26 mouse cellular contexts compared by ENCODE assay signal in genomic region chr7:81575606-81576005, GRCm38 (mm10). TPM values are rescaled to one million over a fixed set of nuclear protein-coding genes. Genes with fewer than 3 reads are reported as not detected.
A peak's percentile ranks its signal among the peaks of the same experiment; 100 is the strongest.
DNase-seq lines count a peak whose midpoint lies in the region; ATAC-seq and TF ChIP-seq lines count a peak whose summit lies in the region.
"Had no signal": no experiment of that assay in that cellular context is flagged by ENCODE, and none has a peak within 500 bp of the region (broad histone marks: within the 10 kb centered on the region; RNA-seq: fewer than 3 reads in every experiment).

No protein-coding gene starts in this region.

- no peak overlapping the region for H3K4me3 ChIP-seq in heart, adult 2 months
- no peak overlapping the region for H3K4me3 ChIP-seq in liver, embryonic 11.5 days (ENCODE audit: low read depth, low read length)
- H3K4me3 ChIP-seq in embryonic facial prominence, embryonic 10.5 days: no peak overlapping the region
- H3K4me3 ChIP-seq in liver, postnatal 0 days (ENCODE audit: low read depth, low read length): no peak overlapping the region
- no peak overlapping the region for H3K4me3 ChIP-seq in kidney, adult 2 months (ENCODE audit: insufficient read depth, low read depth, low read length)
- H3K4me3 ChIP-seq: embryonic facial prominence, embryonic 12.5 days; embryonic facial prominence, embryonic 15.5 days; gastrocnemius, adult 2 months; hindbrain, embryonic 10.5 days; hindbrain, embryonic 13.5 days had no signal

- no peak for TF ChIP-seq EP300 in heart, adult 2 months (IDR thresholded peaks at IDR 0.05; ENCODE audit: insufficient read depth, low read depth, low read length)
- TF ChIP-seq EP300 in liver, postnatal 0 days (IDR thresholded peaks at IDR 0.05; ENCODE audit: low read depth): no peak

- H3K9ac ChIP-seq in heart, adult 2 months (ENCODE audit: low read depth, low read length): no peak overlapping the region
- no peak overlapping the region for H3K9ac ChIP-seq in liver, embryonic 11.5 days (ENCODE audit: low read depth, low read length)
- no peak overlapping the region for H3K9ac ChIP-seq in liver, postnatal 0 days (replicated peaks)
- H3K9ac ChIP-seq: embryonic facial prominence, embryonic 12.5 days; embryonic facial prominence, embryonic 15.5 days; forebrain, postnatal 0 days; hindbrain, embryonic 13.5 days had no signal

- H3K4me2 ChIP-seq in liver, embryonic 11.5 days: no peak overlapping the region
- no peak overlapping the region for H3K4me2 ChIP-seq in liver, postnatal 0 days (ENCODE audit: low read depth, low read length)
- H3K4me2 ChIP-seq: embryonic facial prominence, embryonic 12.5 days; embryonic facial prominence, embryonic 15.5 days; heart, embryonic 11.5 days; hindbrain, embryonic 13.5 days had no signal

- peaks cover 27% of the 10 kb centered on the region for H3K36me3 ChIP-seq in heart, adult 2 months (ENCODE audit: control insufficient read depth, insufficient read depth, low read length)
- H3K36me3 ChIP-seq in liver, embryonic 11.5 days (ENCODE audit: control insufficient read depth, insufficient read depth, low read length): peaks cover 18% of the 10 kb centered on the region; the same call in 1 of the 2 replicates
- H3K36me3 ChIP-seq in embryonic facial prominence, embryonic 10.5 days (replicated peaks): peaks cover 14% of the 10 kb centered on the region
- peaks cover 36% of the 10 kb centered on the region for H3K36me3 ChIP-seq in liver, postnatal 0 days (replicated peaks; ENCODE audit: insufficient read depth, low read length)
- peaks cover 2% of the 10 kb centered on the region; the same call in 1 of the 2 replicates for H3K36me3 ChIP-seq in kidney, adult 2 months (ENCODE audit: control insufficient read depth, insufficient read depth, low read length)

- H3K27me3 ChIP-seq in heart, adult 2 months (ENCODE audit: control insufficient read depth, insufficient read depth, low read length): no peaks in the 10 kb centered on the region
- no peaks in the 10 kb centered on the region for H3K27me3 ChIP-seq in liver, embryonic 11.5 days (replicated peaks; ENCODE audit: control insufficient read depth, insufficient read depth, low read length)
- peaks cover 12% of the 10 kb centered on the region for H3K27me3 ChIP-seq in embryonic facial prominence, embryonic 10.5 days (replicated peaks; ENCODE audit: low read depth, poor library complexity, severe bottlenecking)
- H3K27me3 ChIP-seq in liver, postnatal 0 days (ENCODE audit: insufficient read depth, low read length): no peaks in the 10 kb centered on the region
- no peaks in the 10 kb centered on the region for H3K27me3 ChIP-seq in kidney, adult 2 months (replicated peaks; ENCODE audit: control insufficient read depth, insufficient read depth, low read length)
- H3K27me3 ChIP-seq: CH12.LX; embryonic facial prominence, embryonic 12.5 days; embryonic facial prominence, embryonic 15.5 days; hindbrain, embryonic 13.5 days; Patski had no signal

- H3K4me1 ChIP-seq in heart, adult 2 months (ENCODE audit: control insufficient read depth, insufficient read depth, low read length): peaks cover 12% of the 10 kb centered on the region
- peaks cover 18% of the 10 kb centered on the region for H3K4me1 ChIP-seq in liver, embryonic 11.5 days (replicated peaks; ENCODE audit: control insufficient read depth, insufficient read depth, low read length)
- peaks cover 9% of the 10 kb centered on the region; the same call in 1 of the 2 replicates for H3K4me1 ChIP-seq in embryonic facial prominence, embryonic 10.5 days
- H3K4me1 ChIP-seq in liver, postnatal 0 days (ENCODE audit: insufficient read depth): peaks cover 27% of the 10 kb centered on the region
- H3K4me1 ChIP-seq in kidney, adult 2 months (ENCODE audit: control insufficient read depth, insufficient read depth, low read length): peaks cover 5% of the 10 kb centered on the region; the same call in 1 of the 2 replicates

- DNase-seq in heart, adult 2 months: peak in 1 of 2 experiments; percentile 16
- no peak for DNase-seq in heart, postnatal 4 days
- peak; percentile 25 for DNase-seq in liver, embryonic 11.5 days (ENCODE audit: low spot score)
- no peak for DNase-seq in liver
- DNase-seq in embryonic facial prominence, embryonic 10.5 days (ENCODE audit: low spot score): peak; percentile 2
- peak; percentile 11 for DNase-seq in liver, postnatal 0 days
- no peak for DNase-seq in kidney, adult 2 months
- DNase-seq: adrenal gland, postnatal 10 days; adrenal gland, postnatal 36 days; B cell, adult 2 months; cerebellum, adult 18-20 months; cerebellum, adult 9-10 months; cerebellum, postnatal 14 days; forebrain, postnatal 0 days; gastrocnemius, adult 2 months; gastrocnemius, postnatal 14 days had no signal

- intact Hi-C loops in heart, adult 2 months (cut with DNase I): loop anchor here (10.0 kb wide), 1 partner anchor 411 kb away; no protein-coding TSS in a partner anchor

- WGBS in heart, adult 2 months: 79% methylated on average over 10 of the region's 10 CpGs
- 92% methylated on average over 10 of the region's 10 CpGs for WGBS in liver, embryonic 11.5 days
- 94% methylated on average over 10 of the region's 10 CpGs for WGBS in embryonic facial prominence, embryonic 10.5 days
- WGBS in liver, postnatal 0 days (ENCODE audit: insufficient replicate concordance): 91% methylated on average over 10 of the region's 10 CpGs
- 94% methylated on average over 10 of the region's 10 CpGs for WGBS in kidney, adult 2 months

- TF ChIP-seq POLR2A in heart, adult 2 months (IDR thresholded peaks at IDR 0.05; ENCODE audit: insufficient read depth, low read depth, low read length): no peak
- no peak for TF ChIP-seq POLR2A in kidney, adult 2 months (IDR thresholded peaks at IDR 0.05; ENCODE audit: low read depth, low read length)

- ATAC-seq in liver, embryonic 11.5 days (replicated peaks; ENCODE audit: low FRiP score): no peak
- no peak for ATAC-seq in liver, postnatal 0 days
- ATAC-seq: forebrain, embryonic 14.5 days; forebrain, postnatal 0 days; hindbrain, embryonic 16.5 days; Patski had no signal

- no peak for TF ChIP-seq CTCF in heart, adult 2 months (IDR thresholded peaks at IDR 0.05)
- no peak for TF ChIP-seq CTCF in liver, postnatal 0 days (IDR thresholded peaks at IDR 0.05; ENCODE audit: low read depth)
- TF ChIP-seq CTCF in kidney, adult 2 months (conservative IDR thresholded peaks at IDR 0.05; ENCODE audit: insufficient read depth, insufficient read length, low read depth, low read length): no peak

- H3K27ac ChIP-seq in heart, adult 2 months: peak overlapping the region; percentile 34; the same call in 1 of the 2 replicates
- H3K27ac ChIP-seq in liver, embryonic 11.5 days (ENCODE audit: low read depth, low read length): no peak overlapping the region
- no peak overlapping the region for H3K27ac ChIP-seq in embryonic facial prominence, embryonic 10.5 days (replicated peaks)
- no peak overlapping the region for H3K27ac ChIP-seq in liver, postnatal 0 days (ENCODE audit: low read depth)
- H3K27ac ChIP-seq in kidney, adult 2 months (ENCODE audit: insufficient read depth, low read depth, low read length): no peak overlapping the region
- H3K27ac ChIP-seq: embryonic facial prominence, embryonic 12.5 days; embryonic facial prominence, embryonic 15.5 days; gastrocnemius, adult 2 months; hindbrain, embryonic 10.5 days; hindbrain, embryonic 13.5 days had no signal

- no peaks in the 10 kb centered on the region for H3K9me3 ChIP-seq in liver, embryonic 11.5 days (ENCODE audit: control insufficient read depth, low read length)
- H3K9me3 ChIP-seq in embryonic facial prominence, embryonic 10.5 days: no peaks in the 10 kb centered on the region
- no peaks in the 10 kb centered on the region for H3K9me3 ChIP-seq in liver, postnatal 0 days (ENCODE audit: low read length)
- H3K9me3 ChIP-seq: embryonic facial prominence, embryonic 12.5 days; embryonic facial prominence, embryonic 15.5 days; G1E; hindbrain, embryonic 10.5 days; hindbrain, embryonic 13.5 days had no signal

- H3K79me2 ChIP-seq in heart, adult 2 months (replicated peaks; ENCODE audit: control insufficient read depth, insufficient read depth, low read length): peaks cover 9% of the 10 kb centered on the region

RNA-seq across cellular contexts. Expression of gene Whamm, which starts 4.5 kb away (rescaled TPM):
- 1 to 10 TPM; 7.2 to 7.8 TPM for total RNA-seq in heart, adult 2 months (2021)
- 7.7 and 9.2 TPM in 2 replicates for polyA plus RNA-seq in heart, adult 2 months (2012; rRNA removed)
- total RNA-seq in heart, postnatal 4 days (2021): 1 to 10 TPM; 8.3 to 8.4 TPM
- 10.5 and 11.6 TPM in 2 replicates for polyA plus RNA-seq in liver, embryonic 11.5 days (2014; fragmentation: Nextera tagmentation; extraction: Ambion mirVana)
- polyA plus RNA-seq in embryonic facial prominence, embryonic 10.5 days (2016; fragmentation: Nextera tagmentation; extraction: Ambion mirVana): 2.4 and 3.4 TPM in 2 replicates
- polyA plus RNA-seq in liver, postnatal 0 days (2015; fragmentation: Nextera tagmentation; extraction: Ambion mirVana): 7.0 and 8.1 TPM in 2 replicates
- polyA plus RNA-seq in kidney, adult 2 months (2012; rRNA removed): 14.1 and 16.0 TPM in 2 replicates

RNA-seq across cellular contexts. Expression of gene Fsd2, which starts 8.9 kb away (rescaled TPM):
- 100 to 1,000 TPM; 304 to 322 TPM for total RNA-seq in heart, adult 2 months (2021)
- polyA plus RNA-seq in heart, adult 2 months (2012; rRNA removed): 85.7 and 184 TPM in 2 replicates
- 100 to 1,000 TPM; 199 to 200 TPM for total RNA-seq in heart, postnatal 4 days (2021)
- 0.19 and 0.21 TPM in 2 replicates for polyA plus RNA-seq in liver, embryonic 11.5 days (2014; fragmentation: Nextera tagmentation; extraction: Ambion mirVana)
- 0.04 TPM in 1 of 2 replicates, not detected in the other for polyA plus RNA-seq in embryonic facial prominence, embryonic 10.5 days (2016; fragmentation: Nextera tagmentation; extraction: Ambion mirVana)
- polyA plus RNA-seq in liver, postnatal 0 days (2015; fragmentation: Nextera tagmentation; extraction: Ambion mirVana): 0.28 and 0.50 TPM in 2 replicates
- 0.24 and 0.66 TPM in 2 replicates for polyA plus RNA-seq in kidney, adult 2 months (2012; rRNA removed)
- polyA plus RNA-seq: G1E, Patski had no signal

Comparison
In these comparisons a context has a peak if more than half of its experiments do, and no peak if none do; other contexts are left out.
1. DNase-seq: peak in liver, embryonic 11.5 days (single experiment), embryonic facial prominence, embryonic 10.5 days (single experiment) and liver, postnatal 0 days (single experiment); none in heart, postnatal 4 days (single experiment), liver (single experiment) and kidney, adult 2 months (single experiment).
2. RNA of gene Fsd2, which starts 8.9 kb away (polyA plus RNA-seq): 85.7 to 184 TPM in heart, adult 2 months; 0.24 to 0.66 TPM in kidney, adult 2 months, 0.28 to 0.50 TPM in liver, postnatal 0 days, 0.19 to 0.21 TPM in liver, embryonic 11.5 days and 0.04 TPM in embryonic facial prominence, embryonic 10.5 days; every median in the first group is over 10 times any median in the second.